In genomic region chr2:155276195-155276594, GRCm38 (mm10) we compare ENCODE assay signal across 7 mouse cellular contexts. TPM values are rescaled to one million over a fixed set of nuclear protein-coding genes. Genes with fewer than 3 reads are reported as not detected.
A peak's percentile ranks its signal among the peaks of the same experiment; 100 is the strongest.
DNase-seq lines count a peak whose midpoint lies in the region; ATAC-seq lines count a peak whose summit lies in the region.

Map1lc3a (plus strand) TSS chr2:155276297.

- H3K36me3 ChIP-seq in intestine, embryonic 16.5 days (ENCODE audit: control insufficient read depth, insufficient read depth, low read length), result no peaks in the 10 kb centered on the region
- no peaks in the 10 kb centered on the region for H3K36me3 ChIP-seq in midbrain, embryonic 11.5 days (ENCODE audit: control insufficient read depth, insufficient read depth, low read length)

- no peaks in the 10 kb centered on the region for H3K27me3 ChIP-seq in intestine, embryonic 16.5 days (replicated peaks; ENCODE audit: control insufficient read depth, insufficient read depth, low read length)
- H3K27me3 ChIP-seq in midbrain, embryonic 11.5 days (ENCODE audit: control insufficient read depth, insufficient read depth, low read length), result no peaks in the 10 kb centered on the region

- intact Hi-C loops in left cerebral cortex, postnatal 36 days (cut with DNase I), result loop anchor here (10.0 kb wide), 1 partner anchor 109 kb away; the partner anchor contains the start of gene Trp53inp2

- 1% methylated on average over 47 of the region's 47 CpGs for WGBS in intestine, embryonic 16.5 days
- 2% methylated on average over 47 of the region's 47 CpGs for WGBS in midbrain, embryonic 11.5 days

- peak; percentile 93 for ATAC-seq in intestine, embryonic 16.5 days
- ATAC-seq in midbrain, embryonic 11.5 days (ENCODE audit: low FRiP score), result peak; percentile 91

- H3K4me1 ChIP-seq in intestine, embryonic 16.5 days (ENCODE audit: control insufficient read depth, insufficient read depth, low read length), result peaks cover 5% of the 10 kb centered on the region; the same call in 1 of the 2 replicates
- peaks cover 7% of the 10 kb centered on the region for H3K4me1 ChIP-seq in midbrain, embryonic 11.5 days (ENCODE audit: control insufficient read depth, insufficient read depth, low read length)

- peak within 1 kb of the TSS; percentile 78 for H3K4me2 ChIP-seq in intestine, embryonic 16.5 days (ENCODE audit: low read depth, low read length)
- H3K4me2 ChIP-seq in midbrain, embryonic 11.5 days, result peak within 1 kb of the TSS; percentile 73

- peak within 1 kb of the TSS; percentile 86 for H3K27ac ChIP-seq in intestine, embryonic 16.5 days (ENCODE audit: low read length)
- no peak within 1 kb of the TSS for H3K27ac ChIP-seq in midbrain, embryonic 11.5 days (ENCODE audit: low read depth, low read length)

- DNase-seq in adrenal gland, adult 2 months, result peak; percentile 97
- DNase-seq in embryo, embryonic 11.5 days (ENCODE audit: low read depth, low spot score), result peak; percentile 97
- DNase-seq in gastrocnemius, postnatal 4 days (ENCODE audit: low spot score in 2 of 2), result peak; percentile 92 to 95
- DNase-seq in left cerebral cortex, postnatal 36 days (ENCODE audit: low spot score in 2 of 2), result peak; percentile 98 to 99
- DNase-seq in midbrain, embryonic 11.5 days (ENCODE audit: low spot score, missing footprints), result peak; percentile 99
- DNase-seq in skeletal muscle tissue, adult 2 months (ENCODE audit: low read depth, low spot score), result peak; percentile 92

- peak within 1 kb of the TSS; percentile 98 for H3K4me3 ChIP-seq in intestine, embryonic 16.5 days (ENCODE audit: low read length)
- peak within 1 kb of the TSS; percentile 90 for H3K4me3 ChIP-seq in midbrain, embryonic 11.5 days (ENCODE audit: low read depth, low read length)

- peak within 1 kb of the TSS; percentile 93 for H3K9ac ChIP-seq in intestine, embryonic 16.5 days (ENCODE audit: low read depth, low read length)
- H3K9ac ChIP-seq in midbrain, embryonic 11.5 days (ENCODE audit: low read length), result peak within 1 kb of the TSS; percentile 84

- H3K9me3 ChIP-seq in intestine, embryonic 16.5 days (ENCODE audit: control insufficient read depth, low read length), result no peaks in the 10 kb centered on the region
- H3K9me3 ChIP-seq in midbrain, embryonic 11.5 days (ENCODE audit: control insufficient read depth, low read length), result no peaks in the 10 kb centered on the region

RNA-seq across cellular contexts. Expression of gene Map1lc3a, which starts in this region (rescaled TPM):
- total RNA-seq in adrenal gland, adult 2 months (2021), result 100 to 1,000 TPM; 475 to 819 TPM
- 2,934 and 3,400 TPM in 2 replicates for polyA plus RNA-seq in adrenal gland, adult 2 months (2012; rRNA removed)
- 100 to 1,000 TPM; 204 to 225 TPM for total RNA-seq in gastrocnemius, postnatal 4 days (2021)
- 131 and 136 TPM in 2 replicates for polyA plus RNA-seq in intestine, embryonic 16.5 days (2015; fragmentation: Nextera tagmentation; extraction: Ambion mirVana)
- total RNA-seq in left cerebral cortex, postnatal 36 days (2021), result 100 to 1,000 TPM; 295 to 402 TPM
- polyA plus RNA-seq in midbrain, embryonic 11.5 days (2014; fragmentation: Nextera tagmentation; extraction: Ambion mirVana), result 118 and 130 TPM in 2 replicates

Comparison
In these comparisons a context has a peak if more than half of its experiments do, and no peak if none do; other contexts are left out.
1. RNA of gene Map1lc3a (polyA plus RNA-seq): 2,934 to 3,400 TPM in adrenal gland, adult 2 months; 131 to 136 TPM in intestine, embryonic 16.5 days and 118 to 130 TPM in midbrain, embryonic 11.5 days; every median in the first group is over 10 times any median in the second.
2. Peak in every context shown above with its lines, with median percentiles within 50 percentile points of each other: DNase-seq.